Mouse (Mus musculus): ENCODE measurements around the gene Bola1. TPM values are rescaled to one million over a fixed set of nuclear protein-coding genes. Genes with fewer than 3 reads are reported as not detected.

Gene Bola1
- total and polyA plus RNA-seq, 3 experiments, result 22.6 to 36.0 (median 28.7) TPM

GRCm38 (mm10) chr3:96147950-96148349 is 71.6 kb downstream of the Bola1 start:
- Histone ChIP-seq H3K4me1 (ENCODE audit: control insufficient read depth, insufficient read depth, low read length) (peaks cover 3% of the 10 kb centered on the region), H3K4me3 (no peak overlapping the region)

More at GRCm38 (mm10) chr3:96147950-96148349, 71.6 kb downstream of the Bola1 start:
- H3K27ac ChIP-seq, result no peak overlapping the region
- TF ChIP-seq POLR2A (IDR thresholded peaks at IDR 0.05; ENCODE audit: insufficient read depth, low read depth, low read length) (no peak), CTCF (IDR thresholded peaks at IDR 0.05) (peak; percentile 88), EP300 (IDR thresholded peaks at IDR 0.05; ENCODE audit: insufficient read depth, low read depth, low read length) (no peak)
- DNase-seq, result no peak
- intact Hi-C loops (cut with DNase I), result loop anchor here (1.0 to 2.0 kb wide), 4 partner anchors 57 to 183 kb away; no protein-coding TSS in a partner anchor
- H3K27me3 ChIP-seq (ENCODE audit: control insufficient read depth, insufficient read depth, low read length), result no peaks in the 10 kb centered on the region
- no peaks in the 10 kb centered on the region for H3K79me2 ChIP-seq (replicated peaks; ENCODE audit: control insufficient read depth, insufficient read depth, low read length)
- no peaks in the 10 kb centered on the region for H3K36me3 ChIP-seq (ENCODE audit: control insufficient read depth, insufficient read depth, low read length)
- WGBS, result 3% methylated on average over 5 of the region's 5 CpGs
- no peak overlapping the region for H3K9ac ChIP-seq (ENCODE audit: low read depth, low read length)

Small RNA genes lying within 50 kb of the gene (microRNA-seq; reads per million reads assigned to microRNA genes)
- gene Gm44492 (0 to 0.56 reads per million in 2 experiments), gene Gm47311 (0 reads per million in 2 experiments), gene Gm47313 (0 reads per million in 2 experiments)

Other genes starting within 250 kb of the Bola1 start
- gene Plekho1, start 223.7 kb downstream of the Bola1 start, total RNA-seq (2021), result 10 to 100 TPM; 65.4 to 67.5 TPM
- 82.8 and 110 TPM in 2 replicates for gene Plekho1, start 223.7 kb downstream of the Bola1 start, polyA plus RNA-seq (2012; rRNA removed)
- 10 to 100 TPM; 23.0 to 24.5 TPM for gene Vps45, start 161.2 kb downstream of the Bola1 start, total RNA-seq (2021)
- gene Vps45, start 161.2 kb downstream of the Bola1 start, polyA plus RNA-seq (2012; rRNA removed), result 4.3 and 7.1 TPM in 2 replicates
- 10 to 100 TPM; 46.0 to 57.4 TPM for gene Otud7b, start 115.2 kb downstream of the Bola1 start, total RNA-seq (2021)
- 10.9 and 15.8 TPM in 2 replicates for gene Otud7b, start 115.2 kb downstream of the Bola1 start, polyA plus RNA-seq (2012; rRNA removed)
- gene Mtmr11, start 57.7 kb downstream of the Bola1 start, total RNA-seq (2021), result 1 to 10 TPM; 2.1 to 3.5 TPM
- gene Mtmr11, start 57.7 kb downstream of the Bola1 start, polyA plus RNA-seq (2012; rRNA removed), result 5.5 and 11.7 TPM in 2 replicates
- 10 to 100 TPM; 15.7 to 16.5 TPM for gene Sf3b4, start 47.4 kb downstream of the Bola1 start, total RNA-seq (2021)
- gene Sf3b4, start 47.4 kb downstream of the Bola1 start, polyA plus RNA-seq (2012; rRNA removed), result 19.2 and 23.0 TPM in 2 replicates
- gene Sv2a, start 38.6 kb downstream of the Bola1 start, total RNA-seq (2021), result 1 to 10 TPM; 3.4 to 5.4 TPM
- 4.5 and 5.7 TPM in 2 replicates for gene Sv2a, start 38.6 kb downstream of the Bola1 start, polyA plus RNA-seq (2012; rRNA removed)
- 1 to 10 TPM; 1.9 to 2.0 TPM for gene Hist2h2ab, start 156 bp upstream of the Bola1 start, total RNA-seq (2021)
- 0.35 TPM in 1 of 2 replicates, not detected in the other for gene Hist2h2ab, start 156 bp upstream of the Bola1 start, polyA plus RNA-seq (2012; rRNA removed)
- gene Hist2h2ac, start 1.2 kb upstream of the Bola1 start, total RNA-seq (2021), result 10 to 100 TPM; 18.1 to 26.3 TPM
- gene Hist2h2ac, start 1.2 kb upstream of the Bola1 start, polyA plus RNA-seq (2012; rRNA removed), result 1.3 and 1.5 TPM in 2 replicates
- 10 to 100 TPM in 1 of 2 experiments, 1 to 10 TPM in 1; 9.4 to 10.1 TPM for gene Hist2h2be, start 1.4 kb upstream of the Bola1 start, total RNA-seq (2021)
- gene Hist2h2be, start 1.4 kb upstream of the Bola1 start, polyA plus RNA-seq (2012; rRNA removed), result 6.9 and 11.9 TPM in 2 replicates
- gene Hist2h3c2, start 19.4 kb upstream of the Bola1 start, total RNA-seq (2021), result 1 to 10 TPM; 5.5 to 6.2 TPM
- 9.2 and 12.0 TPM in 2 replicates for gene Hist2h3c2, start 19.4 kb upstream of the Bola1 start, polyA plus RNA-seq (2012; rRNA removed)
- 100 to 1,000 TPM; 189 to 218 TPM for gene Hist2h2aa2, start 20.6 kb upstream of the Bola1 start, total RNA-seq (2021)
- gene Hist2h2aa2, start 20.6 kb upstream of the Bola1 start, polyA plus RNA-seq (2012; rRNA removed), result 33.9 and 73.5 TPM in 2 replicates
- 10 to 100 TPM in 1 of 2 experiments, 1 to 10 TPM in 1; 7.1 to 13.0 TPM for gene Hist2h2aa1, start 25.8 kb upstream of the Bola1 start, total RNA-seq (2021)
- gene Hist2h2aa1, start 25.8 kb upstream of the Bola1 start, polyA plus RNA-seq (2012; rRNA removed), result 60.4 and 124 TPM in 2 replicates
- not detected for gene Hist2h3c1, start 27.0 kb upstream of the Bola1 start, total RNA-seq (2021)
- gene Hist2h3c1, start 27.0 kb upstream of the Bola1 start, polyA plus RNA-seq (2012; rRNA removed), result not detected in 2 replicates
- gene Hist2h4, start 43.6 kb upstream of the Bola1 start, total RNA-seq (2021), result 10 to 100 TPM; 11.6 to 14.0 TPM
- gene Hist2h4, start 43.6 kb upstream of the Bola1 start, polyA plus RNA-seq (2012; rRNA removed), result 1.1 and 1.4 TPM in 2 replicates
- 10 to 100 TPM; 11.5 to 18.3 TPM for gene Hist2h3b, start 48.9 kb upstream of the Bola1 start, total RNA-seq (2021)
- 0.94 and 5.2 TPM in 2 replicates for gene Hist2h3b, start 48.9 kb upstream of the Bola1 start, polyA plus RNA-seq (2012; rRNA removed)
- 10 to 100 TPM; 34.1 to 34.7 TPM for gene Hist2h2bb, start 50.0 kb upstream of the Bola1 start, total RNA-seq (2021)
- 1.2 TPM in 1 of 2 replicates, not detected in the other for gene Hist2h2bb, start 50.0 kb upstream of the Bola1 start, polyA plus RNA-seq (2012; rRNA removed)
- gene Fcgr1, start 74.3 kb upstream of the Bola1 start, total RNA-seq (2021), result 1 to 10 TPM; 1.2 to 1.3 TPM
- gene Fcgr1, start 74.3 kb upstream of the Bola1 start, polyA plus RNA-seq (2012; rRNA removed), result 1.1 and 2.4 TPM in 2 replicates
- not detected for gene BC107364, start 232.6 kb upstream of the Bola1 start, total RNA-seq (2021)
- 0.15 TPM in 1 of 2 replicates, not detected in the other for gene BC107364, start 232.6 kb upstream of the Bola1 start, polyA plus RNA-seq (2012; rRNA removed)

All from heart, adult 2 months (tissue).